Mouse (Mus musculus) hindbrain, embryonic 13.5 days (tissue): Measurements from ENCODE around the gene Fyco1. TPM values are rescaled to one million over a fixed set of nuclear protein-coding genes. Genes with fewer than 3 reads are reported as not detected.
"Not testable (repeated sequence)": the region's sequence is repeated elsewhere in the genome, so short reads cannot be mapped to it uniquely, and the experiment has no call there.

Experiments used
- ATAC-seq: fragments of 200-750 bp; cut with Nextera tagmentation; 2 replicates; pipeline ENCODE4 v1.8.0; 2017; ENCODE audit warnings: moderate TSS enrichment; ENCODE audit not compliant: low FRiP score
- H3K27ac ChIP-seq: fragments of 300-500 bp; sonication (generic); 2 replicates; pipeline ENCODE4 v1.5.1; 2015; ENCODE audit warnings: inconsistent platforms, mild to moderate bottlenecking, moderate library complexity
- H3K27me3 ChIP-seq: fragments of 300-500 bp; sonication (generic); 2 replicates; pipeline ENCODE4 v1.6.1; 2015; ENCODE audit warnings: mild to moderate bottlenecking, inconsistent platforms
- H3K36me3 ChIP-seq: fragments of 300-500 bp; sonication (generic); 2 replicates; pipeline ENCODE4 v1.6.1; 2015; ENCODE audit warnings: mild to moderate bottlenecking, inconsistent platforms
- H3K4me1 ChIP-seq: fragments of 300-500 bp; sonication (generic); replicated peaks from 2 replicates; pipeline ENCODE4 v1.6.1; 2015; ENCODE audit warnings: inconsistent platforms
- H3K4me2 ChIP-seq: fragments of 300-500 bp; sonication (generic); 2 replicates; pipeline ENCODE4 v1.6.1; 2015; ENCODE audit warnings: inconsistent platforms, mild to moderate bottlenecking, moderate library complexity
- H3K4me3 ChIP-seq: fragments of 300-500 bp; sonication (generic); 2 replicates; pipeline ENCODE4 v1.5.1; 2015; ENCODE audit warnings: mild to moderate bottlenecking, inconsistent platforms
- H3K9ac ChIP-seq: fragments of 300-500 bp; sonication (generic); 2 replicates; pipeline ENCODE4 v1.6.1; 2015; ENCODE audit warnings: mild to moderate bottlenecking, inconsistent platforms
- H3K9me3 ChIP-seq: fragments of 300-500 bp; sonication (generic); 2 replicates; pipeline ENCODE4 v1.6.1; 2016; ENCODE audit warnings: inconsistent platforms
- WGBS: fragments of 180-500 bp; shearing (Covaris S2); methylation state at CpG from one replicate; pipeline ENCODE4 v1.1.7; 2015; 5-methylcytosine and 5-hydroxymethylcytosine counted together
- polyA plus RNA-seq: library from polyadenylated mRNA; unstranded; fragments of >200 nt; fragmentation: Nextera tagmentation; extraction: Ambion mirVana; gene quantifications from 2 replicates; pipeline ENCODE4 v1.2.1, GENCODE M21; 2015

Gene Fyco1
- polyA plus RNA-seq, 1 experiment from 2014 or later, result 11.7 TPM

- Histone ChIP-seq H3K27me3 (no peaks in the 10 kb centered on the region), H3K27ac (no peak overlapping the region), H3K4me3 (no peak overlapping the region), H3K4me2 (no peak overlapping the region), H3K36me3 (no peaks in the 10 kb centered on the region), H3K4me1 (no peaks in the 10 kb centered on the region), H3K9ac (no peak overlapping the region), H3K9me3 (no peaks in the 10 kb centered on the region)
- 91% methylated on average over 3 of the region's 3 CpGs for whole genome bisulfite sequencing
- ATAC-seq, result no peak
Observed at GRCm38 (mm10) chr9:123763771-123764170, 87.9 kb downstream of the Fyco1 start.

- H3K9me3 ChIP-seq, result no peaks in the 10 kb centered on the region
- no peak overlapping the region for H3K4me3 ChIP-seq
- ATAC-seq, result no peak
- H3K27ac ChIP-seq, result no peak overlapping the region
- H3K4me1 ChIP-seq, result no peaks in the 10 kb centered on the region
- no peak overlapping the region for H3K4me2 ChIP-seq
- 89% methylated on average over 4 of the region's 4 CpGs for WGBS
- H3K9ac ChIP-seq, result no peak overlapping the region
- no peaks in the 10 kb centered on the region for H3K27me3 ChIP-seq
- H3K36me3 ChIP-seq, result no peaks in the 10 kb centered on the region
Observed at GRCm38 (mm10) chr9:123762886-123763285, 88.8 kb downstream of the Fyco1 start.

GRCm38 (mm10) chr9:123760806-123761205 is 90.9 kb downstream of the Fyco1 start:
- H3K4me3 ChIP-seq, result no peak overlapping the region
- no peak overlapping the region for H3K27ac ChIP-seq
- no peaks in the 10 kb centered on the region for H3K27me3 ChIP-seq
- no peaks in the 10 kb centered on the region for H3K9me3 ChIP-seq
- ATAC-seq, result no peak
- WGBS, result 87% methylated on average over 3 of the region's 3 CpGs
- H3K36me3 ChIP-seq, result no peaks in the 10 kb centered on the region
- no peak overlapping the region for H3K4me2 ChIP-seq
- H3K4me1 ChIP-seq, result no peaks in the 10 kb centered on the region
- H3K9ac ChIP-seq, result no peak overlapping the region

DNA sequence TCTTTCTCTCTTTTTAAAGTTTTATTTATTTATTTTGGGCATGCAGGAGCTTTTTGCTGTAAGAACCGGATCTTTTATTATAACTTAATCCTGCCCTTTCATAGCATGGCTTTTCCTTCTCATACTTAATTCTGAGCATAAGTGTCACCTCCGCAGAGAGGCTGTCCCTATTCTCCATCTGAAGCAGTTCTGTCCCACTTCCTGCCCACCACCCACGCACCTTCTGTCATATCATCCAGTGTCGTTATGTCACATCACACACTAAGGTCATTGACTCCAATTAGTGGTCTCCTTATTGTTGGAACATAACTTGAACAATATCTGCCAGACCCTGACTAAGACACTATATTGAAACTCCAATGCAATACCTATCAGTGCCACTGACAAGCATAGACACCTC is 93.1 kb downstream of the Fyco1 start:
- Histone ChIP-seq H3K27me3 (no peaks in the 10 kb centered on the region), H3K9me3 (no peaks in the 10 kb centered on the region), H3K36me3 (no peaks in the 10 kb centered on the region), H3K9ac (no peak overlapping the region), H3K27ac (no peak overlapping the region), H3K4me2 (no peak overlapping the region), H3K4me3 (no peak overlapping the region), H3K4me1 (no peaks in the 10 kb centered on the region)
- 86% methylated on average over 4 of the region's 4 CpGs for WGBS
- ATAC-seq, result no peak

DNA sequence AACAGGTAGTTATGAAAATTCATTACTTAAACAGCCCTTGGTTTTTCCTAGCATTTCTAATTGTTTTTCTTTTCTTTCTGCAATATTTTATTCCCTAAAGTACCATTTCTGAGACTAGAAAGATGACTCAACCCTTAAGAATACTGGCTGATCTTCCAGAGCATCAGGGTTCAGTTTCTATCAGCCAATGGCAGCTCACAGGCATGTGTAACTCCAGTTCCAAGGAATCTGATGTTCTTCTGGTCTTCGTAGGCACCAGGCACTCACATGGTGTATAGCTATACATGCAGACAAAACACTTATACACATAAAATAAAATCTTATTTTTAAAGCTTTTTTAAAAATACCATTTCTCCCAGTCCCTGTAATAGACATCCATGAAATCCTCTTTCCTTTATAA is 93.5 kb downstream of the Fyco1 start:
- no peak overlapping the region for H3K4me3 ChIP-seq
- no peaks in the 10 kb centered on the region for H3K4me1 ChIP-seq
- WGBS, result 85% methylated on average over 1 of the region's 1 CpGs
- H3K27ac ChIP-seq, result no peak overlapping the region
- no peaks in the 10 kb centered on the region for H3K27me3 ChIP-seq
- H3K4me2 ChIP-seq, result no peak overlapping the region
- no peak overlapping the region for H3K9ac ChIP-seq
- H3K9me3 ChIP-seq, result no peaks in the 10 kb centered on the region
- H3K36me3 ChIP-seq, result no peaks in the 10 kb centered on the region
- no peak for ATAC-seq

DNA sequence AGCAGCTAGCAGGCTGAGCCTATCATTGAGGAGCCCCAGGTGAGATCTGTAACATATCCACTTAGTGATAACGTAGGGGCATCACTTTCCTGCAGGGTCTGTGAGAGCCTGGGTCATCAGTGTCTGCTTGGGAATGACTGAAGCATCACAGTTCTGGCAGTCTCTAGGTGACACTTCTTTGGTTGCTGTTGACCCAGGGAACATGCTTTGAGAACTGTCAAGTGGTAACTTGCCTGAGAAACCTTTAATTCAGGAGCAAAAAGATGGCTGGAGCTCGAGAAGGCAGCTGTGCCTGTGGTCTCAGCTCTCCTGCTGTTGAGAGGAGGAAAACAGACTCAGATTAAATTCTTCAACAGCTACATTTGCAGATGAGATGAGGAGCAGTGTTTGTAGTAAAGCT is 94.4 kb downstream of the Fyco1 start:
- no peak overlapping the region for H3K4me2 ChIP-seq
- 70% methylated on average over 2 of the region's 2 CpGs for WGBS
- no peak overlapping the region for H3K27ac ChIP-seq
- no peak for ATAC-seq
- H3K9ac ChIP-seq, result no peak overlapping the region
- H3K36me3 ChIP-seq, result no peaks in the 10 kb centered on the region
- H3K9me3 ChIP-seq, result no peaks in the 10 kb centered on the region
- H3K4me3 ChIP-seq, result no peak overlapping the region
- H3K4me1 ChIP-seq, result no peaks in the 10 kb centered on the region
- no peaks in the 10 kb centered on the region for H3K27me3 ChIP-seq

DNA sequence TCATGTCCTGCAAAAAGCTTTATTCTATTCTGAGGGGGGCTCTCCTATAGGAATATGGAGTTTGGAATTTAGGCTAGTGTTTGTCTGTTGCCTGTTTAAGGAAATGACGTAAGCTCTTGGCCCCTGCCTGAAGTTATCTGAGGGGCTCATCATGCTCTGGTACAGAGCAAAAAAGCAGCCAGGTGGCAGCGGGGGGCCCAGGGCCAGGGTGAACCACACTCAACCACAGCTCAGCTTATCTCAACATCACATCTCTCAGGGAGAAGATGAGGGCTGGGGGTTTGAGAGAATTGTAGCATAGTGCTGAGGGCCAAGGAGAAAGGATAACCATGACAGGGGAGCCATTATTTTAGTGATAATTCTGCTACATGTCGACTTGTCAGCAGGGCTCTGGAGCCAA is 94.9 kb downstream of the Fyco1 start:
- no peak overlapping the region for H3K4me2 ChIP-seq
- no peaks in the 10 kb centered on the region for H3K4me1 ChIP-seq
- ATAC-seq, result no peak
- WGBS, result 87% methylated on average over 3 of the region's 3 CpGs
- no peak overlapping the region for H3K9ac ChIP-seq
- no peak overlapping the region for H3K27ac ChIP-seq
- no peak overlapping the region for H3K4me3 ChIP-seq
- no peaks in the 10 kb centered on the region for H3K36me3 ChIP-seq
- H3K27me3 ChIP-seq, result no peaks in the 10 kb centered on the region
- no peaks in the 10 kb centered on the region for H3K9me3 ChIP-seq

GRCm38 (mm10) chr9:123754333-123754732 is 97.4 kb downstream of the Fyco1 start:
- Histone ChIP-seq H3K4me2 (no peak overlapping the region), H3K4me1 (no peaks in the 10 kb centered on the region), H3K9me3 (no peaks in the 10 kb centered on the region), H3K27me3 (no peaks in the 10 kb centered on the region), H3K36me3 (no peaks in the 10 kb centered on the region), H3K4me3 (no peak overlapping the region), H3K27ac (no peak overlapping the region), H3K9ac (no peak overlapping the region)
- ATAC-seq, result no peak
- 92% methylated on average over 4 of the region's 4 CpGs for WGBS

- not testable (repeated sequence) for H3K27me3 ChIP-seq, H3K9ac ChIP-seq, ATAC-seq, H3K4me2 ChIP-seq, H3K36me3 ChIP-seq, H3K9me3 ChIP-seq, H3K4me3 ChIP-seq, H3K27ac ChIP-seq, H3K4me1 ChIP-seq
- 86% methylated on average over 8 of the region's 8 CpGs for WGBS
Observed at GRCm38 (mm10) chr9:123749687-123750086, 102.0 kb downstream of the Fyco1 start.

DNA sequence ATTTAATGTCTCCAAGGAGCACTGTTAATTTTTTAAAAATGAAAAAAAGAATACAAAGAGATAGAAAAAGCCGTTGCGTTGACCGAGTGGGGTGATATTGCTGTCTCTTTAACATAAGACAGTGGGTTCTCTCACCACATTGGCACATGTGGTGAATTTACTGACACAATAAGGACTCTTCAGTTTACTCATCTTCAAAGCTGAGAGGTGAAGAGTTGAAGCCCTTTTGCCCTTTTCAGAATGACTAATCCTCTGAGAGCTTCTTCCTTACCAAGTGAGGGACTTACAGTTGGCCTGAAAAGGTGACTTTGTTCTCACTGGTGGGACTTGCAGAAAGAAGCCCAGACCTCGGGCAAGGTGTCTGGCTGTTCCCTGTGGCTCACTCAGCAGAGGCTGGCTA is 110.9 kb downstream of the Fyco1 start:
- WGBS, result 83% methylated on average over 4 of the region's 4 CpGs
- Histone ChIP-seq H3K4me2 (no peak overlapping the region), H3K9me3 (no peaks in the 10 kb centered on the region), H3K27me3 (no peaks in the 10 kb centered on the region), H3K36me3 (no peaks in the 10 kb centered on the region), H3K9ac (no peak overlapping the region), H3K4me1 (no peaks in the 10 kb centered on the region), H3K4me3 (no peak overlapping the region), H3K27ac (no peak overlapping the region)
- ATAC-seq, result no peak

Other genes with a start within 250 kb of the Fyco1 start
- gene Slc6a20b, start 219.3 kb downstream of the Fyco1 start, polyA plus RNA-seq, result 0.34 and 0.41 TPM in 2 replicates
- gene Ccr9, start 173.5 kb downstream of the Fyco1 start, polyA plus RNA-seq, result 0.23 and 0.48 TPM in 2 replicates
- gene Slc6a20a, start 173.0 kb downstream of the Fyco1 start, polyA plus RNA-seq, result 5.6 and 6.3 TPM in 2 replicates
- gene Lztfl1, start 134.2 kb downstream of the Fyco1 start, polyA plus RNA-seq, result 57.2 and 60.3 TPM in 2 replicates
- 0.12 TPM in 1 of 2 replicates, not detected in the other for gene Cxcr6, start 45.4 kb downstream of the Fyco1 start, polyA plus RNA-seq
- gene Xcr1, start 10.1 kb upstream of the Fyco1 start, polyA plus RNA-seq, result 0.08 and 0.17 TPM in 2 replicates
- gene Ccr1, start 116.8 kb upstream of the Fyco1 start, polyA plus RNA-seq, result 1.2 TPM in 2 replicates
- gene Ccr1l1, start 126.5 kb upstream of the Fyco1 start, polyA plus RNA-seq, result not detected in 2 replicates
- 0.05 TPM in 1 of 2 replicates, not detected in the other for gene Ccr3, start 170.1 kb upstream of the Fyco1 start, polyA plus RNA-seq